Mouse (Mus musculus) olfactory bulb, adult 2 months (tissue): ENCODE data around the gene 1700113H08Rik. TPM values are rescaled to one million over a fixed set of nuclear protein-coding genes. Genes with fewer than 3 reads are reported as not detected.

ENCODE experiments used
- H3K27ac ChIP-seq: fragments of 200-500 bp; 2 replicates; pipeline ENCODE4 v1.5.1; 2012; ENCODE audit warnings: low read depth, low read length; ENCODE audit not compliant: insufficient read depth
- H3K4me1 ChIP-seq: fragments of 200-500 bp; 2 replicates; pipeline ENCODE4 v1.6.1; 2012; ENCODE audit warnings: low read length; ENCODE audit not compliant: control insufficient read depth, insufficient read depth
- H3K4me3 ChIP-seq: fragments of 200-500 bp; 2 replicates; pipeline ENCODE4 v1.5.1; 2012; ENCODE audit warnings: mild to moderate bottlenecking, low read depth, low read length, moderate library complexity; ENCODE audit not compliant: insufficient read depth
- CTCF ChIP-seq: fragments of 200-500 bp; IDR thresholded peaks from 2 replicates; pipeline ENCODE4 v1.5.1; 2012; ENCODE audit warnings: low read depth, mild to moderate bottlenecking, low read length, moderate library complexity; ENCODE audit not compliant: insufficient read depth
- POLR2A ChIP-seq: fragments of 200-500 bp; IDR thresholded peaks from 2 replicates; pipeline ENCODE4 v1.6.1; 2012; ENCODE audit warnings: mild to moderate bottlenecking, low read depth, low read length, moderate library complexity; ENCODE audit not compliant: insufficient read depth
- WGBS: fragments of 180-500 bp; shearing (Covaris S2); methylation state at CpG from one replicate; pipeline ENCODE4 v1.1.7; 2018; 5-methylcytosine and 5-hydroxymethylcytosine counted together
- polyA plus RNA-seq: library from polyadenylated mRNA; stranded (reverse); fragments of >200 nt; gene quantifications from 2 replicates; pipeline ENCODE4 v1.2.4, GENCODE M21; 2012; ENCODE audit warnings: low replicate concordance; ENCODE audit not compliant: missing spikeins, insufficient read depth, insufficient read length

Gene 1700113H08Rik
- polyA plus RNA-seq, 1 experiment: not detected

DNA sequence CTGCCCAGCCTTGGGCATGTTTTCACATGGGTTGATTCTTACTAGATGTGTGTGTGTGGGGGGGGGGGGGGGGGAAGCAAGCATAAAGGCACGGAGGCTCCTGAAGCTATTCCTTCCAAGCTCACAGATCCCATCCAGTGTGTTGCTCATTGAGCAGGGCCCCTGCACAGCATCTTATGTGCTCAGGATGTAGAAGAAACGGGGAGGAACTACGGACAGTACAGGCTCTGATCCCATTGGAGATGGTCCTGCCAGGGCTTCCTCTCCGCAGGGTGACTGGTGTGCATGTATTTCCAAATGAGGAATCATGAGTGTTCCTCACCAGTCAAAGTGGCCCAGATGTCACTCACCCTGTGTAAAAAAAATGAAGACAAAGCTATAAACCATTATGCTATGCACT, 42.8 kb downstream of the 1700113H08Rik start:
- TF ChIP-seq POLR2A: no peak
- 80% methylated on average over 4 of the region's 4 CpGs for WGBS

GRCm38 (mm10) chr10:87101265-87101950, 43.6 kb downstream of the 1700113H08Rik start:
- H3K4me1 ChIP-seq: no peaks in the 10 kb centered on the region
- WGBS: 65% methylated on average over 9 of the region's 9 CpGs

More for the DNA sequence above, 42.8 kb downstream of the 1700113H08Rik start:
- Histone ChIP-seq H3K27ac (no peak overlapping the region), H3K4me3 (no peak overlapping the region), H3K4me1 (no peaks in the 10 kb centered on the region)

DNA sequence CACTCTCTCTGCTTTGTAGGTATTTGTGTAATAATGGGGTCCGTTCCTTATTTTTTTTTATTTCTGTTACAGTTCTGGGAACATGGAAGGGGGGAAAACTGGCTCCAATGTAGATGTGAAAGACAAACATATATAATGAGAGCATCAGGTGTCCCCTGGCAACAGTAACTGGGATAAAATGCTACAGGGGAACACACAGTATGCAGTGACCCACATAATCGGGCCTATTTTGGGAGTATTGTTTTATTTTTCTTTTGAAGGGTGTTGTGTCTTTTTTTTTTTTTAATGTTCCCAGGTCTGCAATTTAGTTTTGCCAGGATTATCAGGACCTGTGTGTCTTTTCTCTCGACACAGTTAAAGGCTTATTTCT, 44.1 kb downstream of the 1700113H08Rik start:
- Histone ChIP-seq H3K4me1 (no peaks in the 10 kb centered on the region), H3K4me3 (no peak overlapping the region), H3K27ac (no peak overlapping the region)
- 67% methylated on average over 3 of the region's 3 CpGs for WGBS
- TF ChIP-seq POLR2A (no peak), CTCF (no peak)

More at GRCm38 (mm10) chr10:87101265-87101950, 43.6 kb downstream of the 1700113H08Rik start:
- Histone ChIP-seq H3K27ac (no peak overlapping the region), H3K4me3 (no peak overlapping the region)
- TF ChIP-seq CTCF (no peak), POLR2A (no peak)

DNA sequence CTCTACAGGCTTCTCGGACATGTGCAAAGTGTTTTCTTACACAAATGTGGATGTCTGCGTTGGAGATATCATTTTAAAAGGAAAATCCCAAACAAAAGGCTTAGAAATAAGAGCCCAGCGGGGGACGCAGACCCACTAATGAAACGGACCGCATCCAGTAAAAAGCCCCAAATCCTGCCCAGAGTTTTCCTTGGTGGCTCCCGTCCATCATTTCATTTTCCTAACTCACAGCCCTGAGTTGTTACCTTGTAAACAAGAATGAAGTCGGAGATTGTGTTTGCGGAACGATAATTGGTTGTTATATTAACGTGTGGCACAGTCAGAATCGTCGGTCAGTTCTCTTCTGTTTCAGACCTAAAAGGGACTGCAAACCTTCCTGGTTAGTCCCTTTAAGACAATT, 44.6 kb downstream of the 1700113H08Rik start:
- 69% methylated on average over 13 of the region's 13 CpGs for WGBS

GRCm38 (mm10) chr10:87103286-87103685, 45.4 kb downstream of the 1700113H08Rik start:
- 91% methylated on average over 8 of the region's 8 CpGs for WGBS
- Histone ChIP-seq H3K4me3 (no peak overlapping the region), H3K27ac (no peak overlapping the region), H3K4me1 (no peaks in the 10 kb centered on the region)
- TF ChIP-seq CTCF: no peak
- no peak for TF ChIP-seq POLR2A

More for the DNA sequence above, 44.6 kb downstream of the 1700113H08Rik start:
- TF ChIP-seq CTCF: no peak
- TF ChIP-seq POLR2A: no peak
- Histone ChIP-seq H3K27ac (no peak overlapping the region), H3K4me1 (no peaks in the 10 kb centered on the region), H3K4me3 (no peak overlapping the region)

DNA sequence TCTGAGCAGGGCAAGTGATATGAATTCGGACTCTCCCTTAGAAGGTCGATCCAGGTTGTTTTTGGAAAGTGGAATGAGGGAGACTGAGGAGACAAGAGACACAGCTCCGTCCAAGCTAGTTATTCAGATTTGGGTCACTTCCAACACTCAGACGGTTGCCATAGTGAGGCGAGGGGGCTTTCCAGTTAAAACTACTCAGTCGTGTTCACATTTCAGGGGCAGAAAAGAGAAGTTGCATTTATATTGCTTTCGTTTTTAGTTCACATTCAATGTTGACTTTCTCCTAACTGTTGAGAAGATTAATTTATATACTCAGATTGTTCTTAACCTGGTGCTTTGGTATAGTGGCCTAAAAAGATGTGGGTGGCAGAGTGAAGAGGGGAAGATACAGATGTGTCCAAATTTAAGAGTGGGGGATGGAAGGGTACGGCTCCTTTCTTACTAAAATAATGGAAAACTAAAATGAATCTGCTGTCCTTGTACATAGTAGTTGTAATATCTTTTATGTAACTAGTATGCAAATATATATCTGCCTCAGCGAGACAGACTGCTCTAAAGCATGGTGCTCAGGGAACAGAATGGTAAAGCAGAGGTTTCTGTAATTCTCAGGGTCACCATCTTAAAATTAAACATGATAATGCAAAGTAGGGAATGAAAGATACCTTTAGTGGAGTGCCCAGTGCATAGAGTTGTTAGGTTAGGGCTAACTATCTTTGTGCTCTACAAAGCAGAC, 49.9 kb downstream of the 1700113H08Rik start:
- no peaks in the 10 kb centered on the region for H3K4me1 ChIP-seq
- H3K27ac ChIP-seq: no peak overlapping the region
- 33% methylated on average over 9 of the region's 9 CpGs for WGBS
- H3K4me3 ChIP-seq: no peak overlapping the region
- TF ChIP-seq CTCF: no peak
- no peak for TF ChIP-seq POLR2A

GRCm38 (mm10) chr10:87108333-87108732, 50.5 kb downstream of the 1700113H08Rik start:
- H3K4me1 ChIP-seq: no peaks in the 10 kb centered on the region
- TF ChIP-seq CTCF (no peak), POLR2A (no peak)
- no peak overlapping the region for H3K27ac ChIP-seq
- no peak overlapping the region for H3K4me3 ChIP-seq
- 87% methylated on average over 6 of the region's 6 CpGs for WGBS

DNA sequence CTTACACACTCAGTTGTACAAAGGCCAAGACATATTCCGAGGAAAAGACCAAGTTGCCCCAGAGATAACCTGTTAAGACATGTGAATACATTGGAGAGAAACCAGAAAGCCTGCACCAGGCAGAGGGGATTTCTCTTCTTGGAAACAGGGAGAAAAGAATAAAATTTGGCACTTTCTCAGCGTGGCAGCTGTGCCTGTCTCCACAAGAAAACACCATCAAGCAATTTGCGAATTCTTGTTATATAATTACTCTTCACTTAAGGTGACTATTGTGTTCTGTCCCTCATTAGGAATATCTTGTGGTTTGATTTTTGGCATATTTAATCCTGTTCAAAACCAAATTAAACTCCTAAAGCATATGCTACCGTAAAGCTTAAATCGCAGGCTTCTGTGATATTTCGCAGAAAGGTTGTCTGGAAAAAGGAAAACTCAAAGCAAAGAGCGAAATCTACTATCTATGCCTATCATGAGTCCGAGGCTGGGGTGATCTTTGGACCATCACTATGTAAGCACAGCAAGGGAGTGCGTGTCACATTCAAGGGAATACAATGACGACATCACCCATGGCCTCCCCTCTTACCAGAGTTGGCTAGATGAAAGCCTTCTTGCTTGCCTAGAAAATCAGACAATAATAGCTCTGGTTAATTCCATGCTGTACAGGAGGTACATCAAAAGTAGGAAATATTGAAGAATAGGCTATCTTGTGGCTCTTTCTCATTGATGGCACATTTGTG, 51.4 kb downstream of the 1700113H08Rik start:
- no peak for TF ChIP-seq CTCF
- TF ChIP-seq POLR2A: no peak
- Histone ChIP-seq H3K27ac (no peak overlapping the region), H3K4me3 (no peak overlapping the region), H3K4me1 (no peaks in the 10 kb centered on the region)
- WGBS: 71% methylated on average over 10 of the region's 10 CpGs

DNA sequence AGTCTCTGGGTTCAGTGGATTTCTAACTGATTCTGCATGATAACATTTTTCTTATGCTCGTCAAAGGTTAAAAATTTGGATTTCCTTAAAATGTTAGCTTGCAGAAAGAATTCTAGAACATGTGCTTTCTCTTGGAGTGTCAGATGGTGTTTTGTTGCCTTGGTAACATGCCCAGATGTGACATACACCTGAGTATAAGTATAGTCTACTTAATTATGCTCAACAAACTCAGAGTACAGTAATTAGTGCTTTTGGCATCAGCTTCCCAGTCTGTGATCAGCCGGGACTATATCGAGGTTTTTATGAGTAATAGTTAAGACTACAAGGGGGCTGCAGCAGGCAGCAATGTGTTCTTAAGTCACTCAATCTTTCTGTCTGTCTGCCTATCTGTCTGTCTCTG, 53.1 kb downstream of the 1700113H08Rik start:
- 35% methylated on average over 3 of the region's 3 CpGs for WGBS
- Histone ChIP-seq H3K27ac (no peak overlapping the region), H3K4me1 (no peaks in the 10 kb centered on the region), H3K4me3 (no peak overlapping the region)
- TF ChIP-seq CTCF (no peak), POLR2A (no peak)
